Mouse (Mus musculus) MEL (cell line): Measurements from ENCODE around the gene Ptprk.

Experiments used
- CHD2 ChIP-seq: IDR thresholded peaks from 2 replicates; pipeline ENCODE4 v1.6.1; 2011; ENCODE audit warnings: low read length, improper control_type of control experiment
- CTCF ChIP-seq, 3 experiments: IDR thresholded peaks in 2 of 3; conservative IDR thresholded peaks in 1 of 3; 2 replicates each; pipeline ENCODE4 v1.5.1; 2011 to 2012; ENCODE audit warnings: low read length in 3 of 3, low read depth in 2 of 3, mild to moderate bottlenecking in 2 of 3, improper control_type of control experiment in 1 of 3, inconsistent platforms in 1 of 3, mixed read lengths in 1 of 3, moderate library complexity in 1 of 3; ENCODE audit not compliant: control insufficient read depth in 1 of 3, insufficient read depth in 1 of 3, poor library complexity in 1 of 3, severe bottlenecking in 1 of 3
- E2F4 ChIP-seq: IDR thresholded peaks from 2 replicates; pipeline ENCODE4 v1.6.1; 2011; ENCODE audit warnings: low read depth, low read length, improper control_type of control experiment, borderline replicate concordance
- EP300 ChIP-seq, 2 experiments: IDR thresholded peaks; 2 replicates each; pipeline ENCODE4 v1.6.1; 2011; ENCODE audit warnings: improper control_type of control experiment in 2 of 2, low read length in 2 of 2, low read depth in 1 of 2, mild to moderate bottlenecking in 1 of 2
- HCFC1 ChIP-seq: IDR thresholded peaks from 2 replicates; pipeline ENCODE4 v1.6.1; 2012; ENCODE audit warnings: low read depth, mild to moderate bottlenecking, inconsistent platforms, low read length, improper control_type of control experiment, moderate library complexity
- KAT2A ChIP-seq: conservative IDR thresholded peaks from 2 replicates; pipeline ENCODE4 v1.6.1; 2012; ENCODE audit warnings: low read depth, low read length, improper control_type of control experiment, inconsistent platforms
- MAFK ChIP-seq: IDR thresholded peaks from 2 replicates; pipeline ENCODE4 v1.6.1; 2011; ENCODE audit warnings: low read depth, mild to moderate bottlenecking, low read length, improper control_type of control experiment, borderline replicate concordance
- POLR2A ChIP-seq, 2 experiments: IDR thresholded peaks; 2 replicates each; pipeline ENCODE4 v1.6.1; 2011 to 2012; ENCODE audit warnings: low read length in 2 of 2, mild to moderate bottlenecking in 2 of 2, control low read depth in 1 of 2, improper control_type of control experiment in 1 of 2, low read depth in 1 of 2, moderate library complexity in 1 of 2; ENCODE audit not compliant: control insufficient read depth in 1 of 2, insufficient read depth in 1 of 2, poor library complexity in 1 of 2
- POLR2AphosphoS2 ChIP-seq: IDR thresholded peaks from 2 replicates; pipeline ENCODE4 v1.6.1; 2011; ENCODE audit warnings: low read length, improper control_type of control experiment
- SMC3 ChIP-seq: IDR thresholded peaks from 2 replicates; pipeline ENCODE4 v1.6.1; 2011; ENCODE audit warnings: low read depth, low read length, improper control_type of control experiment
- TAL1 ChIP-seq: IDR thresholded peaks from 2 replicates; pipeline ENCODE4 v1.6.1; 2012; ENCODE audit warnings: mild to moderate bottlenecking, inconsistent platforms, low read length, moderate library complexity, mixed read lengths
- USF2 ChIP-seq, 2 experiments: IDR thresholded peaks; 2 replicates each; pipeline ENCODE4 v1.6.1; 2011 to 2012; ENCODE audit warnings: improper control_type of control experiment in 2 of 2, low read length in 2 of 2, borderline replicate concordance in 1 of 2, inconsistent platforms in 1 of 2, low read depth in 1 of 2, mild to moderate bottlenecking in 1 of 2; ENCODE audit not compliant: insufficient read depth in 1 of 2

- no peak for TF ChIP-seq CTCF (IDR thresholded peaks at IDR 0.05 in 2 of 3, conservative IDR thresholded peaks at IDR 0.05 in 1 of 3; ENCODE audit: control insufficient read depth in 1 of 3, insufficient read depth in 1 of 3, low read depth in 2 of 3, low read length in 3 of 3, poor library complexity in 1 of 3, severe bottlenecking in 1 of 3)
- TF ChIP-seq POLR2A (IDR thresholded peaks at IDR 0.05; ENCODE audit: control insufficient read depth in 1 of 2, insufficient read depth in 1 of 2, low read depth in 1 of 2, low read length in 2 of 2, poor library complexity in 1 of 2), result no peak
- TF ChIP-seq CHD2, result no peak
- no peak for TF ChIP-seq EP300 (IDR thresholded peaks at IDR 0.05; ENCODE audit: low read depth in 1 of 2, low read length in 2 of 2)
- no peak for TF ChIP-seq SMC3
- TF ChIP-seq POLR2AphosphoS2, result no peak
- no peak for TF ChIP-seq E2F4
- TF ChIP-seq TAL1, result no peak
- TF ChIP-seq KAT2A, result no peak
- TF ChIP-seq USF2 (IDR thresholded peaks at IDR 0.05; ENCODE audit: borderline replicate concordance in 1 of 2, insufficient read depth in 1 of 2, low read depth in 1 of 2, low read length in 2 of 2), result no peak
- TF ChIP-seq HCFC1, result no peak
- no peak for TF ChIP-seq MAFK
Observed at GRCm38 (mm10) chr10:28096007-28096406, 21.4 kb downstream of the Ptprk start.
